In the genomic region with DNA sequence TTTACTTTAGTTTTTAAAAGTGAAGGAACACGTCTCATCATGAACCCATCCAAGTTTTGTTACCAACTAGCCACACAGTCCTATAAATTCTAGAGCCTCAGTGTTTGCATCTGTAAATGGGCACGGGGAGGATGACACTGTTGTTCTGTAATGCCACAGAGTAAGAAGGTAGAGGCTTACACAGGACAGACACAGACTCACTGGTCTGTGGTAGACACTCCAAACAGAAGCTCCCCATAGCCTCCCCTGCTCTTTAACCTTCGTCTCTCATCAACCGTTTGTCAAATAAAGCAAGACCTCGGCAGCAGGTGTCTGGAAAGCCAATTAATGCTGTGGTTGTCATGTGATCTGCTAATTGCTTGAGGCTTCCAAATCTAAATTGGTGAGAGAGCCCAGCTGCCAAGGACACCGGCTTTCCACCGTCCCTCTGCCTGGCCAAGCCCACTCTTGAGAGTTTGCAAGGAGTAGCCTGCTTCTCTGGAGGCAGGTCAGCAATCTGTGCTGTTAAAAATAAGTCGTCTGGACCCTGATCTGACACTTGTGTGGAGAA, we compare ENCODE assay signal across 18 mouse cellular contexts.
"Had no signal": no experiment of that assay in that cellular context is flagged by ENCODE, and none has a peak within 500 bp of the region (broad histone marks: within the 10 kb centered on the region; RNA-seq: fewer than 3 reads in every experiment).

No protein-coding gene starts in this region.

- H3K9ac ChIP-seq: limb, embryonic 15.5 days; liver, embryonic 12.5 days; lung, embryonic 14.5 days; neural tube, embryonic 15.5 days; stomach, embryonic 15.5 days had no signal

- H3K4me1 ChIP-seq: midbrain, embryonic 10.5 days; neural tube, embryonic 15.5 days had no signal

- H3K27ac ChIP-seq: kidney, postnatal 0 days; limb, embryonic 15.5 days; liver, embryonic 12.5 days; midbrain, embryonic 10.5 days; neural tube, embryonic 15.5 days; stomach, embryonic 15.5 days had no signal

- DNase-seq: kidney, adult 18-20 months; kidney, postnatal 36 days; layer of hippocampus, adult 9-11 months; layer of hippocampus, postnatal 36 days; lung, embryonic 14.5 days; lung, postnatal 10 days; lung, postnatal 4 days; right cerebral cortex, postnatal 4 days; spleen, adult 18-20 months; thymus, adult 2 months; thymus, postnatal 25 days had no signal

- H3K27me3 ChIP-seq: limb, embryonic 15.5 days; stomach, embryonic 15.5 days had no signal

- H3K36me3 ChIP-seq: limb, embryonic 15.5 days; liver, embryonic 12.5 days; midbrain, embryonic 10.5 days; neural tube, embryonic 15.5 days; stomach, embryonic 15.5 days had no signal

- H3K4me3 ChIP-seq: limb, embryonic 15.5 days; liver, embryonic 12.5 days; midbrain, embryonic 10.5 days; myocyte; neural tube, embryonic 15.5 days; stomach, embryonic 15.5 days had no signal

- H3K9me3 ChIP-seq: limb, embryonic 15.5 days; liver, embryonic 12.5 days; midbrain, embryonic 10.5 days; neural tube, embryonic 15.5 days; stomach, embryonic 15.5 days had no signal

- ATAC-seq: liver, embryonic 12.5 days had no signal

- H3K4me2 ChIP-seq: limb, embryonic 15.5 days; liver, embryonic 12.5 days; lung, embryonic 14.5 days; neural tube, embryonic 15.5 days; stomach, embryonic 15.5 days had no signal
